Mouse (Mus musculus): Measurements from ENCODE around the gene Kat6b. TPM values are rescaled to one million over a fixed set of nuclear protein-coding genes. Genes with fewer than 3 reads are reported as not detected.

Gene Kat6b
- polyA plus RNA-seq, 1 experiment from 2014 or later: 23.7 TPM

- Histone ChIP-seq H3K4me3 (no peak overlapping the region), H3K4me1 (peaks cover 4% of the 10 kb centered on the region; the same call in 1 of the 2 replicates), H3K27me3 (replicated peaks) (no peaks in the 10 kb centered on the region), H3K36me3 (replicated peaks) (no peaks in the 10 kb centered on the region), H3K9me3 (no peaks in the 10 kb centered on the region), H3K27ac (no peak overlapping the region), H3K9ac (no peak overlapping the region), H3K4me2 (no peak overlapping the region)
- no peak for ATAC-seq (replicated peaks)
- 71% methylated on average over 8 of the region's 8 CpGs for WGBS
These were observed 111.9 kb downstream of the Kat6b start for GRCm38 (mm10) chr14:21592985-21593750.

DNA sequence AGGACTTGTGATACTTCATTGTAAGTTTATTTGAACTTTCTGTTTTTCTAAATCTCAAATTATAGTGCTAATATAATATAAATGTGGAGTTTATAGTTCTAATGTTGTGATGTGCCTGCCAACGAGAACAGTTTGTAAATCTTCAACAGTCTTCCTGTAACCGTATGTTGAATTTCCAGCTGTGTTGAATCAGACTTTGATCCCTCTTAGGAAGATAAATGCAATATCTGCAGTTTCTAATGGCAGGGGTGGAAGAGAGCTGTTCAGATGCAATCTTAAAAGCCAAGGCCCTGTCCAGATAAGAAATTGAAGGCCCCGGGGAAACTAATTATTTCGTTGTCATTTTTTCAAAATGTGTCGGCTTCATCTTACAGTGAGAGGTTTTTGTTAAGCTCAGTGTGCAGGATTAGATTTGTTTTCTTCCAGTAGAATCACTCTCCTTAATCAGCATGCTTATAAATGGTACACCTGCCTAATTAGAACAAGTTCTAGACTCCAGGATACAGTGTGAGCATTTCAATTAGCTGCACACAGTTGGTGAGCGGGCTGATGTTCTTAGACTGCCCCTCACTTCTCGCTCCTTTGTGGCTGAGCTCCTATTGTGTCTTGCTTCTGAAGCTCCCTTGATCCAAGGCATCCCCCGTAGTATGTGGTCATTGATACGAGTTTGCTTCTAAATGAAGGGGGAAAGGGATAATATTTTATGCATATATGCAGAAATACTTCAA lies 118.4 kb downstream of the Kat6b start:
- WGBS: 15% methylated on average over 9 of the region's 9 CpGs
- peak; percentile 62; the same call in 1 of the 2 replicates for ATAC-seq (replicated peaks)
- 0 out of 2 replicates have a peak overlapping the region, but pooled peaks have one; percentile 4 for H3K4me2 ChIP-seq
- H3K27me3 ChIP-seq (replicated peaks): no peaks in the 10 kb centered on the region
- H3K27ac ChIP-seq: peak overlapping the region; percentile 69
- no peak overlapping the region for H3K9ac ChIP-seq
- H3K4me1 ChIP-seq: peaks cover 30% of the 10 kb centered on the region
- no peaks in the 10 kb centered on the region for H3K9me3 ChIP-seq
- H3K4me3 ChIP-seq: no peak overlapping the region
- no peaks in the 10 kb centered on the region for H3K36me3 ChIP-seq (replicated peaks)

- Histone ChIP-seq H3K4me2 (no peak overlapping the region), H3K9me3 (no peaks in the 10 kb centered on the region), H3K4me3 (no peak overlapping the region), H3K36me3 (replicated peaks) (no peaks in the 10 kb centered on the region), H3K27ac (peak overlapping the region; percentile 69), H3K9ac (no peak overlapping the region), H3K4me1 (peaks cover 30% of the 10 kb centered on the region), H3K27me3 (replicated peaks) (no peaks in the 10 kb centered on the region)
- ATAC-seq (replicated peaks): peak; percentile 63; the same call in 1 of the 2 replicates
- 29% methylated on average over 5 of the region's 5 CpGs for WGBS
These were observed 118.9 kb downstream of the Kat6b start for GRCm38 (mm10) chr14:21600174-21600566.

DNA sequence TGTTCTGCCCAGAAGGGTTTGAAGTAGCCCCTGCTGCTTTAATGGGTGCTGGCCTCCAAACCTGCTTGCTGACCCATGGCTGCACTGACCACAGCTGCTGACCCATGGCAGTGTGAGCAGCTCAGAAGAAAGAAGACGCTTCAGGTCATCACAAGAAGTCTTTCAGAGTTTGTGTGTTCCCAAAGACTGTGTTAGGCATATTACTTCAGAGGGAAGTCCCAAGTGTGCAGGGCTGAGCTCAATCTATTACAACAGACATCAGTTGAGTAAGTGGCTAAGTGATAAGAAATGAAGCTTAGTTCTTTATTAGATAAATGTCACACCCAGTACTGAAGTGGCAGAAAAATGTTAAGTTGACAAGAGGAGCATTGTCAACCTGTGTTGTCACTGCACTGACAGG lies 119.4 kb downstream of the Kat6b start:
- peak overlapping the region; percentile 32 for H3K27ac ChIP-seq

DNA sequence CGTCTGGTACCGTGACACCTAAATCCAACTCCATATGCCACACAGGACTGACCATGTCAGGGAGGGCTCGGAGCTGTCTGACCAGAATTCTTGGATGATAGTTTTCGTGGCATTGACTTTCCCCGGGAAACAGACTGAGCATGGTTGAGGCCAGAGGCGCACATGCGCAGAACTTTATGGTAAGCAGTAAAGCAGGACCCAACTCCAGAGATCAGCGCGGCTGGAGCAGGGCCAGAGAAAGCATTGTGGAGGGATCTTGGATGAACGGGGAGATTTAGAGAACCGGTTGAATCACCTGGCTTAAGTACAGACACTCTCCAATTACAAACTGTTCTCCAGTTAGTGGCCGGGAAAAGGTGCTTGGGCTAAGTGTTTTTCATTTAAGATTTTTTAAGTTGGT lies 120.9 kb downstream of the Kat6b start:
- Histone ChIP-seq H3K4me1 (peaks cover 30% of the 10 kb centered on the region), H3K9me3 (no peaks in the 10 kb centered on the region), H3K27me3 (replicated peaks) (no peaks in the 10 kb centered on the region), H3K36me3 (replicated peaks) (no peaks in the 10 kb centered on the region), H3K9ac (no peak overlapping the region), H3K4me3 (no peak overlapping the region), H3K4me2 (no peak overlapping the region), H3K27ac (no peak overlapping the region)
- ATAC-seq (replicated peaks): no peak
- 82% methylated on average over 12 of the region's 12 CpGs for WGBS

More for the DNA sequence above, 119.4 kb downstream of the Kat6b start:
- Histone ChIP-seq H3K4me2 (no peak overlapping the region), H3K4me1 (peaks cover 30% of the 10 kb centered on the region), H3K9ac (no peak overlapping the region), H3K36me3 (replicated peaks) (no peaks in the 10 kb centered on the region), H3K27me3 (replicated peaks) (no peaks in the 10 kb centered on the region), H3K9me3 (no peaks in the 10 kb centered on the region), H3K4me3 (no peak overlapping the region)
- 40% methylated on average over 1 of the region's 1 CpGs for WGBS
- peak; percentile 37; the same call in 1 of the 2 replicates for ATAC-seq (replicated peaks)

DNA sequence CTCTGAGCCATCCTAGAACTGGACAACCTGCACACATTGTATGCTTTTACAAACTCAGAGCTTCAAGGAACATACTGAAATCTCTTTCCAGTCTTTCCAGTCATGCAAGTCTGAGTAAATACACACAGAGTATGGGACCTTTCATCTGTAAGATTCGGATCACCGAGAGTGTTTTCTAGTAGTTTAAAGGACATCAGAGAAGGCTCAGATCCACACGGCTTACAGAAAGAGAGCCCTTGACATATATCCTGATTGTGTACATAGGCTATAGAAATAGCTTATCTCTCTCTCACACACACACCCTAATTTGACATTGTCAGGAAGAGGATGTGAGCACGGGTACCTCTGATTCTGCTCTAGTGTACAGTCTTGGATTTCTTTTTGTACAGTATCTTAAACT lies 121.7 kb downstream of the Kat6b start:
- Histone ChIP-seq H3K4me3 (no peak overlapping the region), H3K4me2 (no peak overlapping the region), H3K27ac (no peak overlapping the region), H3K27me3 (replicated peaks) (no peaks in the 10 kb centered on the region), H3K9me3 (no peaks in the 10 kb centered on the region), H3K36me3 (replicated peaks) (no peaks in the 10 kb centered on the region), H3K9ac (no peak overlapping the region), H3K4me1 (peaks cover 36% of the 10 kb centered on the region)
- ATAC-seq (replicated peaks): no peak
- WGBS: 62% methylated on average over 4 of the region's 4 CpGs

- Histone ChIP-seq H3K9me3 (no peaks in the 10 kb centered on the region), H3K36me3 (replicated peaks) (no peaks in the 10 kb centered on the region), H3K4me1 (peaks cover 33% of the 10 kb centered on the region), H3K9ac (no peak overlapping the region), H3K27ac (peak overlapping the region; percentile 69; the same call in 1 of the 2 replicates), H3K4me2 (no peak overlapping the region), H3K4me3 (no peak overlapping the region), H3K27me3 (replicated peaks) (no peaks in the 10 kb centered on the region)
- no peak for ATAC-seq (replicated peaks)
- WGBS: 34% methylated on average over 4 of the region's 4 CpGs
These were observed 126.5 kb downstream of the Kat6b start for GRCm38 (mm10) chr14:21607686-21608085.

GRCm38 (mm10) chr14:21608886-21609285 lies 127.7 kb downstream of the Kat6b start:
- no peak overlapping the region for H3K4me2 ChIP-seq
- no peak for ATAC-seq (replicated peaks)
- no peaks in the 10 kb centered on the region for H3K27me3 ChIP-seq (replicated peaks)
- no peaks in the 10 kb centered on the region for H3K9me3 ChIP-seq
- H3K9ac ChIP-seq: no peak overlapping the region
- H3K4me1 ChIP-seq: peaks cover 30% of the 10 kb centered on the region
- 12% methylated on average over 4 of the region's 4 CpGs for WGBS
- H3K36me3 ChIP-seq (replicated peaks): no peaks in the 10 kb centered on the region
- no peak overlapping the region for H3K4me3 ChIP-seq
- 0 out of 2 replicates have a peak overlapping the region, but pooled peaks have one; percentile 20 for H3K27ac ChIP-seq

DNA sequence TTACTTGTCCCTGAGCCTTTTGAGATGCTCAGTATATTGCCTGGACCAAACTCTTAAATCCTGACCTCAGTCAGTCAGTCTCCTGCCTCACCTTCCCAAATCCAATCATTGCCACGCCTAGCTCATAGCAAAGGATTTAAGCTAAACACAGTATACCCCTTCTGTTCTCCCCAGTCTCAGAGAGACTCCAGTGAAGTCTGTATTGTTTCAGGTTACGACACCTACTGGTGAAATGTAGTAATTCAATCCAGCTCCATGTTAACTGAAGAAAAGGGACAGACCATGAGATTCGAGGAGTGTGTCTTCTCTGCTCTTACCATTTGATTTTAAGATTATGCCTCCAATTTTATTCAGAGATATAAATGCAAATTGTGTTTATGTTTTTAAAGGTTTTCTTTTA lies 129.0 kb downstream of the Kat6b start:
- H3K36me3 ChIP-seq (replicated peaks): no peaks in the 10 kb centered on the region
- no peak overlapping the region for H3K4me3 ChIP-seq
- no peak overlapping the region for H3K27ac ChIP-seq
- 9% methylated on average over 3 of the region's 3 CpGs for WGBS
- peaks cover 25% of the 10 kb centered on the region for H3K4me1 ChIP-seq
- no peak overlapping the region for H3K4me2 ChIP-seq
- H3K27me3 ChIP-seq (replicated peaks): no peaks in the 10 kb centered on the region
- H3K9ac ChIP-seq: no peak overlapping the region
- peak; percentile 49; the same call in 1 of the 2 replicates for ATAC-seq (replicated peaks)
- H3K9me3 ChIP-seq: no peaks in the 10 kb centered on the region

DNA sequence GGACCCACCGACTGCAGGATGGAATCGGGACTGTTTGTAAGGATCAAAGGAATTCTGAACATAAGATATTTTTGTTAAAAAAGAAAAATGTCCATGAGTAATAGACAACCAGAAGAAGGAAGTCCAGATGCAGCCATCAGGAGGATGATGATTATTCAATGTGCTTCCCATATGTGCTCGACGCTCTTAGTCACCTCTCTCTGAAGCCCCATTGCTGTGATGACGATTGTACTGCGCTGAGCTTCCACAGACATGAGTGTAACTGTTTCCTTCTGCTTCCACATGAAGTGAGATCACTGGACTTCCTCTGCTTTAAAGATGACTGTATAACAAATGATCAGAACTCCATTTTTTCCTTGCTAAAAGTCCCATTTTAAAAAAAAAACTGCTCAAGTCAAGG lies 131.8 kb downstream of the Kat6b start:
- Histone ChIP-seq H3K4me2 (no peak overlapping the region), H3K4me1 (peaks cover 18% of the 10 kb centered on the region), H3K36me3 (replicated peaks) (no peaks in the 10 kb centered on the region), H3K27ac (no peak overlapping the region), H3K9ac (no peak overlapping the region), H3K9me3 (no peaks in the 10 kb centered on the region), H3K4me3 (no peak overlapping the region), H3K27me3 (replicated peaks) (no peaks in the 10 kb centered on the region)
- ATAC-seq (replicated peaks): no peak
- WGBS: 93% methylated on average over 6 of the region's 6 CpGs

GRCm38 (mm10) chr14:21614103-21614502 lies 132.9 kb downstream of the Kat6b start:
- H3K27me3 ChIP-seq (replicated peaks): no peaks in the 10 kb centered on the region
- H3K4me3 ChIP-seq: no peak overlapping the region
- no peak overlapping the region for H3K9ac ChIP-seq
- no peak overlapping the region for H3K27ac ChIP-seq
- no peaks in the 10 kb centered on the region for H3K9me3 ChIP-seq
- peaks cover 8% of the 10 kb centered on the region for H3K4me1 ChIP-seq
- H3K36me3 ChIP-seq (replicated peaks): no peaks in the 10 kb centered on the region
- no peak overlapping the region for H3K4me2 ChIP-seq
- WGBS: 94% methylated on average over 5 of the region's 5 CpGs
- no peak for ATAC-seq (replicated peaks)

GRCm38 (mm10) chr14:21615853-21616252 lies 134.6 kb downstream of the Kat6b start:
- H3K4me2 ChIP-seq: no peak overlapping the region
- no peak overlapping the region for H3K4me3 ChIP-seq
- no peak overlapping the region for H3K9ac ChIP-seq
- no peaks in the 10 kb centered on the region for H3K27me3 ChIP-seq (replicated peaks)
- 88% methylated on average over 2 of the region's 2 CpGs for WGBS
- no peaks in the 10 kb centered on the region for H3K9me3 ChIP-seq
- H3K27ac ChIP-seq: no peak overlapping the region
- no peak for ATAC-seq (replicated peaks)
- H3K36me3 ChIP-seq (replicated peaks): no peaks in the 10 kb centered on the region
- no peaks in the 10 kb centered on the region for H3K4me1 ChIP-seq
